Mouse (Mus musculus) left cerebral cortex, adult 8-10 months (tissue): ENCODE results near the gene Syn3. TPM values are rescaled to one million over a fixed set of nuclear protein-coding genes. Genes with fewer than 3 reads are reported as not detected.
"Not testable (repeated sequence)": the region's sequence is repeated elsewhere in the genome, so short reads cannot be mapped to it uniquely, and the experiment has no call there.

Experiments
- DNase-seq, 2 experiments: peaks; one replicate each; pipeline ENCODE4 v3.0.0; 2022; ENCODE audit warnings: low spot score in 2 of 2
- total RNA-seq, 4 experiments: library from RNA; stranded (reverse); gene quantifications; 2 replicates each; pipeline ENCODE4 v1.2.4; 2022

Syn3 gene
- total RNA-seq, 4 experiments from 2014 or later = 26.7 to 30.5 (median 29.9) TPM

DNA sequence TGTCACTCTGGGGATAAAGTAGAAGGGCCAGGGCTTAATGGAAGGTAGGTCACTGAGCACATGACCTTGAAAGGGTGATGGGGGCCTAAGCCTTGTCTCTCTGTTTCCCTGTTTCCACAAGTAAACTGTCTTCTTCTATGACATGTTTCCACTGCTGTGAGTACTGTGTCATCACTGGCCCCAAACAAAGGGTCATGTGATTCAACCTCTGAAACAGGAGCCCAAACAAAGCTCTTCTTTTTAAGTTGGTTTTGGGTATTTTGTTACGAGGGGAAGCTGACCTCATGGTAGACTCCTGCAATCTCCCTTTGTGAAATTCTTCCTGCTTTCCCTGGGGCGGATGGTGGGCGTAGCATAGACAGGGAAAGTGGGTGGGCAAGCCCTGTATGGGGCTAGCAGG, 438.4 kb downstream of the Syn3 start:
- no peak for DNase-seq

DNA sequence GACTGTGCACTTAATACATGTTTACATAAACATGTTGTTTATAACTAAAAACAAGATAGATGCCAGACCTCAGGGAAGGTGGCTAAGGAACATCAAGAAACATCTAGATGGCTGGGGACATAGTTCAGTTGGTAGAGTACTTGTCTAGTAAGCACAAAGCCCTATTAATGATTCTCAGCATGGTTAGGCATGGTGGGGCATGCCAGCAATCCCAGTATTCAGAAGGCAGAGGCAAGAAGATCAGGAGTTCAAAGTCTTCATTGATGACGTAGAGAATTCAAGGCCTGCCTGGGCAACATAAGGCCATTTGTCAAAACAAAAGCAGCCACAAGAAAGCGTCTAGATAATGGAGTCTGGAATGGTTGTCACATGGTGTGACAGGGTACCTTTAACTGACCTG, 441.0 kb downstream of the Syn3 start:
- DNase-seq = no peak

DNA sequence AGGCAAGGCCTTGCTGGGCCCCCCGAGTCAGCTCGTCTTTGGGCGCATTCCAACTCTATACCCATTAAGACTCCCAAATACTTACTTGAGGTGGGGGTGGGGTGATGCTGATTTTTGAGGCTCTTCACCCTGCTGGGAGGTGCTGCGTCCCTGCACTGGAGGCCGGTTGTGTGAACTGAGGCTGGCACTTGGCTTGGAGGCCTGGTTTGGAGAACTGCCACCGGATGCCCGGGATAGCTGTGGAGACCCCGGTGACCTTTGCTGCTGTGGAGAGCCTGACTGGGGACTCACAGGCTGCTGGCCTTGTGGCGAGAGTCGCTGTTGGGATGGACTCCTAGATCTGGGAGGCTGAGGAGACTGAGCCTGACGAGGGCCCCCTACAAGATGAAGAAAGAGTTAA, 441.4 kb downstream of the Syn3 start:
- DNase-seq = no peak

DNA sequence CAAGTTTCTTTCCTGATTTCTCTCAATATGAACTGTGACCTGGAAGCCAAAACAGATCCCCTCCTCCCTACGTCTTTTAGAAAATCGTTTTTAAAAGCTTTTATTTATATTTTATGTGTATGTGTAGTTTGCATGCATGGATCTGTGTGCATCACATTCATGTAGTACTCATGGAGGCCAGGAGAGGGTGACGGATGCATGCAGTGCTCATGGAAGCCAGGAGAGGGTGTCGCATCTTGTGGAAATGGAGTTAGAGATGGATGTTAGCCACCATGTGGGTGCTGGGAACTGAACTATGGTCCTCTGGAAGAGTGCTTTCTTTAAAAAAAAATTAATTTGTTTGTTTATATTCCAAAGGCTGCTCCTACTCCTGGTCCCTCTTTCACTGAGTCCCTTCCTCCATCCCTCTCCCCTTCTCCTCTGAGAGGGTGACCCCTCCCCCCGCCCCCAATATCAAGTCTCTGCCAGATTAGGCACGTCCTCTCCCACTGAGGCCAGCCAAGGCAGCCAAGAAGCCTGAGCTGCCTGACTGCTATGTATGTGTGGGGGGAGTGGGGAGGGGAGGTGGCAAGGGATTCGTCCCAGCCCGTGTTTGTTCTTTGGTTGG, 442.3 kb downstream of the Syn3 start:
- DNase-seq = no peak

DNA sequence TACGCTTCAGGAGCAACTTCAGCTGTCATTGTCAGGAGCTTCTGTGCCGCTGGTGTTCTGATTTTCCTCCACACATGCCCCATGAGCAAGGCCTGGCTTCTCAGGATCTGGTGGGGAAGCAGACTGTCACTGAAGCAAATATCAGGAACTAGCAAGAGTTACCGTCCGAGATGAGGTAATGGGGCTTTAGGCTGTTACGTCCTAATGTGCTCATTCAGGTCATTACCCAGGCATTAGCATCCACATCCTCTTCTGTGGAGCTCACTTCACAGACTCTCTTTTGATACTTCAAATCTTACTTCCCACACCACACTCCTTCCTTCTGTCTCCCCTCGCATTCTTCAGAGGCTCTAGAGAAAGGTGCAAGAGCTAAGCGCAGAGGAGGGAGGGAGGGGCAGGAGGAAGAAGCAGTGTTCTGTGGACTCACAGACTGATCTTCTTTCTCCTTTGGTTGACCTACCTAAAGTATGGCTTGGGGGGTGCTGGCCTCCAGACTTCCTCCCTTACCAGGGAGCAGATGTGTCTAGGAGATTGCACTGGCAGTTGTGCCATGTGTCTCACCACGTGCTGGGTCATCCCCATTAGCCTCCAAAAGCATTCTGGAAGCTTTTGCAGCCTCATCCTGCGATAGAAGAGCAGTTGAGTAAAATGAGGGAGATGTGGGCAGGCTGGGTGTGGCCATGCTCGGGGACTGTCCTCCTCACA, 445.7 kb downstream of the Syn3 start:
- no peak for DNase-seq

DNA sequence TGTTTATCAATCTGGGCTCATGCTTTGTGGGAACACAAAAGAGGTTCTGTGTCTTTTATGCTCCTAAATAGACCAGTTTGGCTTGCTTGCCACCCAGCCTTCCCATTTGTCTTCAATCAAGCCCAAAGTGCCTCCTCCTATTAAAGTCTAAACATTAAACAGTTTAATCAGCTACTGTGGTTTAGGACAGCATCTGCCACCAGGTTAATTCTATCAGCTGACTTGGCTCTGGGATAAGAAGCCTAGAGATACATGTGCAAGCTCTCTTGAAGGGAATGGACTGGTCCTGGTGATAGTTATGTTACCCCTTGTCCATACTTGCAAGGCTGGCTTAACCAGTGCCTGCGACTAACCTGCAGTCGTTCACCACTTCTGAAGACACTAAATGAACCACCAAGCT, 448.2 kb downstream of the Syn3 start:
- no peak for DNase-seq

DNA sequence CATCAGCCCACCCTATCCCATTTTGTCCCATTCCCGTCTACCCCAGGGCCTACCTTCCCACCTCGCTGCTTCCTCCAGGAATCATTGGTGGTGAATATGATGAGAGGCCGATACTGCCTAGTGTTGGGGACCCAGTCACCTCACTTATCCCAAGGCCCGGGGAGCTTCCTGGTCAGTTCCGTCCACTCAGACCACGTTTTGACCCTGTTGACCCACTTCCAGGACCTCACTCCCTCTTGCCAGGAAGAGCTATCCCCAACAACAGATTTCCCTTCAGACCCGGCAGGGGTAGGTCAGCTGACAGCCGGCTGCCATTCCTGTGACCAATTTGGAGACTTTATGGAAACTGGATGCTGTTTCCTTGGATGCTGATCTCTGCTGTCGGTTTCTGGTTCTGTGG, 450.9 kb downstream of the Syn3 start:
- no peak for DNase-seq

DNA sequence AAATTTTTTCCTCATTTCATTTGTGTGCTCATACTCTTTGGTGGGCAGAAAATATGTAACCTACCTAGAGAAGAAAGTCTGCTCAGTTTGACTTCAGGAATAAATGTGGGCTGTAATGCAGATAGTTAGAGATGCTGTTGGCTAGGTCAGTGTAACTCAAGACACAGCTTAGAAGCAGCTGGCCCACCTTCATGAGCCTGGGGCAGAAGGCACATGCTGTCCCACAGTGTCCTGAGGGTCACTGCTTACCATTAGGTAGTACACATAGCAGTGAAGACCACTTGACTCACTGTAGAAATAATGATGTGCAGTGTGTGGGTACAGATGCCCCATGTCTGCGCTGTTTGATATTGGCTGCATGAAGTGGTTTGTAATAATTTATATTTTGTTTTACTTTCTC, 452.3 kb downstream of the Syn3 start:
- DNase-seq = no peak

DNA sequence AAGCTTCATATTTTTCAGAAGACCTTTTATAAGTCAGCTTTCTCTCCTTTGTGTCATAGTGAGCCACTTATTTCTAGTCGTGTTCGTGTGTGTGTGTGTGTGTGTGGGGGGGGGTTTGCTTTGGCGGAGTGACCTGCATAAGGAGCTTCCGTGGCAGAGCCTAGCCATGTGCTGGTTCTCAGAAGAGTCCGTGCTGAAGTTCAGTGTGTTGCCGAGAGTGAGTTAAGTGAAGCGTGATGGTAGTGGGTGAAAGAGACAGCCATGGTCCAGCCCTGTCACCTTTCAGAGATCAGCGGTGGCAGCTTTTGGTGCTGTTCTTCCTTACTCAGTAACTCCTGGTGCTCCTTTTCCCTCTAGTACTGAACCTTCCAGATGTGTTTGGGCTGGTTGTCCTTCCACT, 454.6 kb downstream of the Syn3 start:
- no peak for DNase-seq

DNA sequence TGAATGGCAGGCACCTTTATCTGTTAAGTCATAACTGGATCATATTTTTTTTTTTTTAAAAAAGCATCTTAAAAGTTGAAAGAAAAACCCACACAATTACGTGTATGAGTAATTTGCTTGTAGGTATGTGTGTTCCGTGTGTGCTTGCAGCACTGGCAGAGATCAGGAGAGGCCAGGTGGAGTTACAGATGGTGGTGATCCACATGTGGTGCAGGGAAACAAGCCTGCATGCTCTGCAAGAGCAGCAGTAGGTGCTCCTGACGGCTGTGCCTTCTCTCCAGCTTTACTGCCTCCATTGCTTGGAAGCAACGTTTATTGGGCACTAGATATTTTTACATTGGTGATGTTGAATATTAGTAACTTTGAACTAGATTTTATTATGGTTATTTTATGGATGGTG, 455.0 kb downstream of the Syn3 start:
- DNase-seq = no peak

DNA sequence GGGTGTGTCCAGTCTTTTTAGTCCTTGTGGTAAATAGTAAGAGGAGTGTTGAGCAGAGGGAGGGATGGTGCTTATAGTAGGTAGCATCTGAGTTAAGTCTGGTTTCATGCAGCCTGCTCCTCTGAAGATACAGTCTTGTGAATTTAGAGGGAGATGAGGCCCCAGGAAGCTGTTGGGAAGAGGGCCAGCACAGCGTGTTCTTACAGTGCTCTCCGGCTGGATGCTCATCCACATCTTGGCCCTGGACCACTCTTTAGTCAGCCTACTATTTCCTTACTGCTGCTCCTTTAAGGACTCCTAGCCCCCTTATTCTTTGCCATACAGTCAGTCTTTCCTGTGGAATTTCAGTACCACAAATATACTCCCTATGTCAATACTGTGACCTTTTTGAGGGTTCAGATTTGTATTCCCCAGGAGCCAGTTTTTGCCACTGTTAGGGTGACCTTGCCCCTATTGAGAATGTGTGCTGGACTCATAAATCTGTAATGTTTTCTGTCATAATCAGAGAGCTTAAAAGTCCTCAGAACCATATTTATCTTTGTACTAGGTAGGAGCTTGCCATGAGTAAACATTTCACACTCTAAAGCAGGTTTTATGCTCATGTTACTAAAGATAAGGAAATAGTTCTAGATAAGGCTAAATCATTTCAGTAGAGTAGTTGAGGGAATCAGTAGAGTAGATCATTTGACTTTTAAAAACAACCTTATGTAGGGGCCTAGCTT, 464.5 kb downstream of the Syn3 start:
- DNase-seq = no peak

DNA sequence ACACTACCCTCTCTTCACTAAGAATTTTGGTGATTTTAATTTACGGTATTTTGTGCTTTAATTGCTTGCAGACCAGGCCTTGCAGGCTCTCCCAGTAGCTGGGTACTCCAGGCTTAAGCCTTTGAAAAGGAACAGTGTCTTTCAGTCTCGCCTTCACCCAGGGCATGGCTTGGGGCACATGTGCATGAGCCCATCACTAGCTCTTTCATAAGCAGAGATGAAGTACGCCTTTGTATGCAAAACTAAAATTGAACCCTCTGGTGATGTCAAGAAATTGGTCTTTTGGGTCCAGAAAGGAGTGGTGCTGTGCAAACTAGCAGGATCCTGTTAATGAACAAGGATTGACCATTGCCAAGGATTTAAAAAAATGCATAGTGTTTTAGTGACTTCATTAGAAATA, 466.2 kb downstream of the Syn3 start:
- DNase-seq = peak in 1 of 2 experiments; percentile 25

DNA sequence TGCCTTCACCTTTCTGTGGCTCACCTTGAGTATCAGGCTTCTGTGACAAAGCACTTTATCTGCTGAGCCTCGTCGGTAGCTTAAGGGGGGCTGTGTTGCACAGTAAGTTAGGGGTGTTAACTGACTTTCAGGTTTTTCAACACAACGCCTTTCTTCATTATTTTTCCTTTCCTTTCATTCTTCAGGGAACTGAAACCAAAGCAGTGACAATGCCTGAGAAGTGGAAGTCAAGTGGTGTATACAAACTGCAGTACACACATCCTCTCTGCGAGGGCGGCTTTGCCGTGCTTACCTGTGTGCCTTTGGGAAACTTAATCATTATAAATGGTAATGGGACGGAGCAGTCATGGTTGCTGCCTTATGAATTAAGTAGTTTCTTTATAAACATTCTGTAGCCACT, 468.0 kb downstream of the Syn3 start:
- no peak for DNase-seq

DNA sequence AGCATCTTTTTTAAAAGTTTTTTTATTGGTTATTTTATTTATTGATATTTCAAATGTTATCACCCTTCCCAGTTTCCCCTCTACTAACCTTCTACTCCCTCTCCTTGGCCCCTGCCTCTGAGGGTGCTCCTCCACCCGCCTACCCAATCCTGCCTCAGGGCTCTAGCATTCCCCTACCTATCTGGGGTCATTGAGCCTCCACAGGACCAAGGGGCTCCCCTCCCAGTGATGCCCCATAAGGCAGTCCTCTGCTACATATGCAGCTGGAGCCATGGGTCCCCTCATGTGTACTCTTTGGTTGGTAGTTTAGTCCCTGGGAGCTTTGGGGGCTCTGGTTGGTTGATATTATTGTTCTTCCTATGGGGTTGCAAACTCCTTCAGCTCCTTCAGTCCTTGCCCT, 471.9 kb downstream of the Syn3 start:
- not testable (repeated sequence) for DNase-seq

DNA sequence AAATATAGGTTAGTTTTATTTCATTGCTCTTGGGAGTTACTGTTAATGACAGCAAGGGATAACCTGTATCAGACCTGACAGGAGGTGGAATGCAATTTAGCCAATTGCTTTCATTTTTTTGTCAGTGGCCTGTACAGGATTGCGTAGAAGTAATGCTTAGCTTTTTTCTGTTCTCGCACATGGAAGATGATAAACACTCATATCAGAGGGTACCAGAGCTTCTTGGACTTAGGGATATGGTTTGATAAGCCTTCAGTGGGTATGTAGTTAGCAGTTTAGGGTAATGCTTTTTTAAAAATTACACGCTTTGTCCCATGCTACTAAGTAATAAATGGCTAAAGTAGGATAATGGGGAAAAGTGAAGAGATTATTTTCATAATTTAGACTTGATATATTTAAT, 472.3 kb downstream of the Syn3 start:
- DNase-seq = no peak

DNA sequence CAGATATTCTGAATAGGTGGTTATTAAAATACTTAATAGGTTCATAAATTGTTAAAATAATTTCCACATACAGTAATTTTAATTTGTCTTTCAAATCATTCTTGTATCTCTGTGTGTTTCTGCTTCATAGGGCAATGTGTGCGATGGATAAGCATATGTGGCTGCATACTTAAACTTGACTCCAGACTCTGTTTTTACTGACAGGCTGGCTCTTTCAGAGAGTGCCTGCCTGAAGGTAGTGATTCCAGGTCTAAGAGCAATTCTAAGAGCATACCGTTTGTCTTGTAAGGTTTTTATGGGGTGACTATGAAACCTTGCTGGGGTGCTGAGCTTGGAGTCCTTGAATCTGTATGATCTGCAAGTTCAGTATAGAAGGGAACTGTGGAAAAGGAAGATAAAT, 472.8 kb downstream of the Syn3 start:
- no peak for DNase-seq

DNA sequence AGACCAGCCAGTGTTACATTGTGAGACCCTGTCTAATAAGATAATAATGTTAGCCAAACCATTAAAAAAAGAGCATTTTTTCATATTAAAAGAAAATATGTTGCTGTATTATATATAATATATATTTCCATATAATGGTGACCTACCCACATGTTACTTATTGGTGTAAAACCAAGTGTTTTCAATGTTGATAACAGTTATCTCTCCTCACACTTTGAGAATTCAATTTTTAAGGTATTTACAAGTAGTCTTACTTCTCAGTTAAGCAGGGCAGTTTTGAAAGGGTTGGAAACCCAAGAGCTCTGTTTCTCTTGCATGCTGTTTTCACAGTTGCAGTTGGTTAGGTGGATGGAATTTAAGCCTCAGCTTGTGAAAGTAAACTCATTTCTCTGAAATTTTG, 475.5 kb downstream of the Syn3 start:
- DNase-seq = no peak

DNA sequence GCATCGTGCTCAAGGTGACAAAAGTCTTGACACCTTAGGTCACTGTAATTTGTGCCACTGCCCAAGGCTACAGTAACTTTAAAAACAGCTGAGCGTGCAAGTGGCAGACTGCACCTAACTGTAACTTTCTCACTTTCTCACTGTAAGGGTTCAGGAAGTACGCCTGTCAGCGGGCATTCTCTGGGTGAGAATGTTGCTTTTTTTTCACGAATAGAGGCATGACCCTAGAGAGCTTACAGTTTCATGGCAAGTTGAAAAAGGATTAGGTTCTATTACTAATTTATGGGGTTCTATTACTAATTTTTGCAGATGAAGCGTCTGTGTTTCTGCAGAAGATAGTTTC, 476.3 kb downstream of the Syn3 start:
- no peak for DNase-seq

DNA sequence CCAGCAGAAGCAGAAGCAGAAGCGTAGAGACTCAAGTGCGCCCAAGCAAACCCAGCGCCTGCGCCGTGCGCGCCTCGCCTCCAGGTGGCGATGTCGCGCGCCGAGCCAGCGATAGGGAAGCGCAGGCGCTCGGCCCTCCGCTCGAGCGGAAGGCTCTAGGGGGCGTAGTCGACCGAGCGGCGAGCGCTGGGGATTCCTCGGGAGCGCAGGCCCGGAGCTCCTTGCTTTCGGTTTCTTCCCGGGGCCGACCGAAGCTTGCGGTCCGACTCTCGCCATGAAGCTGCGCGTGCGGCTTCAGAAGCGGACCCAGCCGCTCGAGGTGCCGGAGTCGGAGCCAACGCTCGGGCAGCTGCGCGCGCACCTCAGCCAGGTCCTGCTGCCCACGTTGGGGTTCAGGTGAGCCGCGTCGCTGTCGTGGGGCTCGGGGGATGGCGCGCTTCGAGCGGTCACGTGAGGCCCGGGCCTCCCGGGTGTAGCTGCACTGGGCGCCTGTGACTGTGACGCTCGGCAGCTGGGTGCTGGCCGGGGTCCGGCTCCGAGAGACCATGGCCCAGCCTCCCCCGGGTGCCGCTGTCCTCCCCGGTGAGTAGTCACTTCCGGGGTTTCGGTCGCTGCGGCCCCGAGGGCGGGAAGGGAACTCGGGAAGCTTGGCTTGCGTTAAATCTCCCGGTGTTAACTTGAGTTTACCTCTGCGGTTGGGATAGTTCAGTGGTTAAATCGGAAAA, 476.8 kb downstream of the Syn3 start, which contains the start of gene Fbxo7:
Gene Fbxo7, plus strand, starts transcription at position 224 of the 725 bp plus-strand sequence.
- peak; percentile 77 for DNase-seq

DNA sequence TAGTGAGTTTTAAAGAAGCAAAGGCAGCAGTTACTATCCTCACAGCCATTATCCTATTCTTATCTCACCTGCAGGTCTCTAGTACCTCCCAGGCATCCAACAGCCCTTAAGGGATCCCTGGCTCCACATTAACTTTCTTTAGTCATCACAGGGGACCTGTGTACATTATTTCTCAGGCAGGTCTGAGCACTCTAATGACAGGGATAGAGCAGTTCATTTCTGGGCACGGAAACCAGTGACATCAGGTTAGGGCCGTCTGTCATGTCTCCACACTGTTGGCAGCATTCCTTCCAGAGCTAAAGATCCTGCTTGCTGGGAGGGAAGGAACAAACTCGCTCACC, 477.3 kb downstream of the Syn3 start:
- no peak for DNase-seq

DNA sequence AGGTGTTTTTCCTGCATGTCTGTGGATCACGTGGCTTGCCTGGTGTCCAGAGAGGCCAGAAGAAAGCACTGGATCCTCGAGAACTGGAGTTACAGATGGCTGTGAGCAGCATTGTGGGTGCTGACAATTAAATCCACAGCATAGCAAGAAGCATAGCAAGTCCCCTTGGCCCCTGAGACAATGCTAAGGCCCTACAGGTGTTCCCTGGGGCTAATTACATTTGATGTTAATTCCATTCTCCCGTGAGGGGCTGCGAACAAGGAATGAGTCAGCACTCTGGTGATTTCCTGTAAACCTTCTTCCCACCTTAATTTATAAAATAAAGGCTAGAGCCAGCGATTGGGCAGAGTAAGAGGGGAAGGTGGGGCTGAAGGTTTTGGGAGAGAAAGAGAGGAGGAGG, 479.9 kb downstream of the Syn3 start:
- DNase-seq = no peak

DNA sequence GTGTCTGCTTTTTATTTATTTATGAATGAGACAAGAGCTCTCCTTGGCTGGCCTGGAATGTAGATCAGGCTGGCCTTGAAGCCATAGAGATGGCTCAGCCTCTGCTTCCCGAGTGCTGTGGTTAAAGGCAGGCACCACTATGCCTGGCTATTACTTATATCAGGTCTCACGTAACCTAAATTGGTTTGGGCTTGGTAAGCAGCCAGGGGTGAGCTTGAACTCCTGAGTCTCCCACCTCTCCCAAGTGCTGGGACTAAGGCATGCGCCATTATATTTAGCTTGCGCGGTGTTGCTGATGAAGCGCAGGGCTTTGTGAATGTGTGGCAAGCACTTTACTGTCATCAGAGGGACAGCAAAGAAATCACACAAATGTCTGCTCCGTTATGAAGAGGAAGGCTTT, 480.9 kb downstream of the Syn3 start:
- DNase-seq = no peak
